In the genomic region with DNA sequence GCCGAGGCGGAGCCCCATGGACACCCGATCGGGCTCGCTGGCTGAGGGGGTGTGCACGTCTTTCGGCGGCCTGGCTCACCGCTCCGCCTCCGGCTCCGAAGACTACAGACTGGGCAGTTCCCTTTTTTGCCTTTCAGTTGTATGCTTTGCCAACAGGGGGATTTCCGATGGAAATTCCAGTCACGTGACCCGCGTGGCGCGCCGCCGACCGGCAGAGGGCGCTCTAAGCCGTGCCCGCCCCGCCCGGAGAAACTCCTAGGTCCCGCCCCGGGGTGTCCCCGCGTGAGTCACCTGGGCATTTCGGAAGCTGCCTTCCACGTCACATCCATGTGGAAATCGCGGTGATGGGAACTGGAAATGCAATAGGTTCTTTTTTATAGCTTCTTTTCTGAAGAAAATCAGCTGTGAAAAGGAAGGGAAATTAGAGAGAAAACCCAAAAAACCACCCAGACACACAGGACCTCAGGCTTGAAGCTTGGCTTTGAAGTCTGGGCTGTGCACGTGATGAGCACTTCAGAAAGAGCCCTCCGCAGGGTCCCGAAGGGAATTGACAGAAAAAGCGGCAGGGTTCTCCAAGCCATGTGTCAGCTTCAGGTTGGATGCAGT, we compare ENCODE assay signal across 8 mouse cellular contexts. TPM values are rescaled to one million over a fixed set of nuclear protein-coding genes. Genes with fewer than 3 reads are reported as not detected.
DNase-seq lines count a peak whose midpoint lies in the region; ATAC-seq lines count a peak whose summit lies in the region.

A gene (minus strand): TSS at position 401 of the 606 bp plus-strand sequence.

- ATAC-seq in heart, embryonic 14.5 days (ENCODE audit: insufficient number of reproducible peaks, insufficient read depth, low FRiP score, low read depth): peak; percentile 89
- ATAC-seq in liver, embryonic 13.5 days (ENCODE audit: low read depth): peak; percentile 86
- ATAC-seq in stomach, embryonic 16.5 days (ENCODE audit: insufficient read depth, low FRiP score): peak; percentile 95

- DNase-seq in CD4-positive, CD25-positive, alpha-beta regulatory T cell, adult 2 months (ENCODE audit: low read depth, low spot score): peak; percentile 98
- peak; percentile 92 for DNase-seq in fibroblast of lung, adult 2 months (ENCODE audit: low read depth)
- DNase-seq in kidney, postnatal 14 days: peak; percentile 97
- DNase-seq in liver, embryonic 13.5 days: peak; percentile 88
- DNase-seq in neural tube, embryonic 10.5 days (ENCODE audit: extremely low spot score, low spot score): peak; percentile 98

- under 1% methylated on average over 38 of the region's 38 CpGs for WGBS in heart, embryonic 14.5 days
- under 1% methylated on average over 38 of the region's 38 CpGs for WGBS in liver, embryonic 13.5 days (ENCODE audit: insufficient replicate concordance)
- WGBS in stomach, embryonic 16.5 days: under 1% methylated on average over 38 of the region's 38 CpGs

- H3K4me1 ChIP-seq in brown adipose tissue, adult 24 weeks (ENCODE audit: control insufficient read depth, insufficient read depth, insufficient read length, low read length): peaks cover 13% of the 10 kb centered on the region; the same call in 1 of the 2 replicates
- peaks cover 8 to 15% of the 10 kb centered on the region in 2 experiments; a peak in 3 of 4 replicates for H3K4me1 ChIP-seq in heart, embryonic 14.5 days (ENCODE audit: control insufficient read depth in 2 of 2, insufficient read depth in 2 of 2, low read length in 2 of 2)
- peaks cover 20% of the 10 kb centered on the region for H3K4me1 ChIP-seq in liver, embryonic 13.5 days (replicated peaks)
- H3K4me1 ChIP-seq in stomach, embryonic 16.5 days (ENCODE audit: control insufficient read depth, insufficient read depth, low read length): peaks cover 13% of the 10 kb centered on the region; the same call in 1 of the 2 replicates

- H3K4me2 ChIP-seq in heart, embryonic 14.5 days (ENCODE audit: low read length): peak within 1 kb of the TSS; percentile 81
- peak within 1 kb of the TSS; percentile 94 for H3K4me2 ChIP-seq in liver, embryonic 13.5 days
- H3K4me2 ChIP-seq in stomach, embryonic 16.5 days (ENCODE audit: low read depth, low read length): peak within 1 kb of the TSS; percentile 91

- H3K9me3 ChIP-seq in heart, embryonic 14.5 days (ENCODE audit: control insufficient read depth, low read length): no peaks in the 10 kb centered on the region
- H3K9me3 ChIP-seq in liver, embryonic 13.5 days (replicated peaks): no peaks in the 10 kb centered on the region
- H3K9me3 ChIP-seq in stomach, embryonic 16.5 days (replicated peaks; ENCODE audit: control insufficient read depth, low read length): no peaks in the 10 kb centered on the region

- peak within 1 kb of the TSS; percentile 87 for H3K4me3 ChIP-seq in brown adipose tissue, adult 24 weeks (ENCODE audit: insufficient read depth, low read depth, low read length)
- peak within 1 kb of the TSS; percentile 91 for H3K4me3 ChIP-seq in heart, embryonic 14.5 days (ENCODE audit: control insufficient read depth in 1 of 2, insufficient read depth in 1 of 2, low read depth in 1 of 2, low read length in 2 of 2)
- peak within 1 kb of the TSS; percentile 72 for H3K4me3 ChIP-seq in liver, embryonic 13.5 days (replicated peaks)
- peak within 1 kb of the TSS; percentile 82 for H3K4me3 ChIP-seq in stomach, embryonic 16.5 days (replicated peaks; ENCODE audit: low read length)

- H3K9ac ChIP-seq in heart, embryonic 14.5 days (ENCODE audit: low read length): peak within 1 kb of the TSS; percentile 88
- peak within 1 kb of the TSS; percentile 76 for H3K9ac ChIP-seq in liver, embryonic 13.5 days
- peak within 1 kb of the TSS; percentile 94 for H3K9ac ChIP-seq in stomach, embryonic 16.5 days (ENCODE audit: low read length)

- no peaks in the 10 kb centered on the region for H3K27me3 ChIP-seq in heart, embryonic 14.5 days (ENCODE audit: control insufficient read depth, insufficient read depth, low read length)
- no peaks in the 10 kb centered on the region for H3K27me3 ChIP-seq in liver, embryonic 13.5 days
- H3K27me3 ChIP-seq in stomach, embryonic 16.5 days (ENCODE audit: control insufficient read depth, insufficient read depth, low read length): no peaks in the 10 kb centered on the region

- H3K27ac ChIP-seq in brown adipose tissue, adult 24 weeks (replicated peaks; ENCODE audit: low read depth, low read length): peak within 1 kb of the TSS; percentile 89
- peak within 1 kb of the TSS; percentile 76 to 85 for H3K27ac ChIP-seq in heart, embryonic 14.5 days (replicated peaks in 1 of 2; ENCODE audit: control insufficient read depth in 1 of 2, insufficient read depth in 1 of 2, low read depth in 2 of 2, low read length in 2 of 2)
- H3K27ac ChIP-seq in liver, embryonic 13.5 days: peak within 1 kb of the TSS; percentile 58
- H3K27ac ChIP-seq in stomach, embryonic 16.5 days (ENCODE audit: low read length): peak within 1 kb of the TSS; percentile 72

- peaks cover 6% of the 10 kb centered on the region; the same call in 1 of the 2 replicates for H3K36me3 ChIP-seq in heart, embryonic 14.5 days (ENCODE audit: control insufficient read depth, insufficient read depth, low read length)
- no peaks in the 10 kb centered on the region for H3K36me3 ChIP-seq in liver, embryonic 13.5 days
- H3K36me3 ChIP-seq in stomach, embryonic 16.5 days (ENCODE audit: control insufficient read depth, insufficient read depth, low read length): no peaks in the 10 kb centered on the region

RNA-seq across cellular contexts. Expression of the gene that starts here (rescaled TPM):
- 1.7 and 2.0 TPM in 2 replicates for polyA plus RNA-seq in brown adipose tissue, adult 24 weeks (2012; ENCODE audit: insufficient read depth, insufficient read length, missing spikeins)
- polyA plus RNA-seq in heart, embryonic 14.5 days (2014; fragmentation: Nextera tagmentation; extraction: Ambion mirVana): 2.1 and 2.6 TPM in 2 replicates
- polyA plus RNA-seq in liver, embryonic 13.5 days (2015; fragmentation: Nextera tagmentation; extraction: Ambion mirVana): 0.71 and 0.80 TPM in 2 replicates
- 2.5 and 3.1 TPM in 2 replicates for polyA plus RNA-seq in stomach, embryonic 16.5 days (2015; fragmentation: Nextera tagmentation; extraction: Ambion mirVana)

Comparison
In these comparisons a context has a peak if more than half of its experiments do, and no peak if none do; other contexts are left out.
1. Peak in every context shown above with its lines: DNase-seq, ATAC-seq, H3K4me3 ChIP-seq and H3K27ac ChIP-seq.
2. Peak in DNase-seq, ATAC-seq, H3K4me3 ChIP-seq, H3K27ac ChIP-seq, H3K9ac ChIP-seq and H3K4me2 ChIP-seq in liver, embryonic 13.5 days; RNA of the gene not detected or under 1 TPM.